Mouse (Mus musculus): Measurements from ENCODE around the gene Hist1h3g. TPM values are rescaled to one million over a fixed set of nuclear protein-coding genes. Genes with fewer than 3 reads are reported as not detected.
"Not testable (repeated sequence)": the region's sequence is repeated elsewhere in the genome, so short reads cannot be mapped to it uniquely, and the experiment has no call there.

The Hist1h3g gene
- polyA plus RNA-seq, 1 experiment = 30.9 TPM

DNA sequence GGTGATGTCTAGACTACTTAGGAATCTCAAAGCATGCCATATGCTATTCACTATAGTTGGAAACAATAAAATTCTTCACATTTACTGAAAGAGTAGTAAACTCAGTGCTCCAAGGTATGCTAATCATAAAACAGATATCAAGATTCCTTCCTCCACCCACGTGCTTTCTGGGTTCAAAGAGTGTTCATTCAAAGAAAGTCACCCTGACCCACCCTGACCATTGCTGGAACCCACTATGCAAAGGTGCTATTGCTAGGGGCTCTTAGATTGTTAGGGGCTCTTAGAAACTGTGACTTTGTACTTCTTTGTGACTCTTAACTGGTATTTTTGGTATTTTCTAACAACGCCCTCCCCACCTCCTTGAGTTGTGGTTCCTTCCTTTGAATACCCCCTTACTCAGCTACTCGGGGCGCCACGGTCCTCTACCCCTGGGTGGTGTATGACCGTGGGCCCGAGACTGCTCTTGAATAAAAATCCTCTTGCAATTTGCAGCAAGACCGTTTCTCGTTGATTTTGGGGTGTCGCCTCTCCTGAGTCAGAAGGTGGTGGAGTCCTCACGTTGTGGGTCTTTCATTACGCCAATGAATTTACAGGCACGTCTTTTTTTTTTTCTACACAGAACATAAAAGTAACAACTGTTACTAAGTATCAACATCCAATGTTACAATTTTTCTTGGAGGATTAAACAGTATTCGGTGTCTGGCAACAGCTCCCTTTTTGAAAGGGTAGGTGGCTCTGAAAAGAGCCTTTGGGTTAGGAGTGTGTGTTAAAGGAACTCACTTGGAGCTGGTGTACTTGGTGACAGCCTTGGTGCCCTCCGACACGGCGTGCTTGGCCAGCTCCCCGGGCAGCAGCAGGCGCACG, 38.0 kb downstream of the Hist1h3g start:
- DNase-seq (ENCODE audit: low read depth, low spot score) = not testable (repeated sequence)
- 8% methylated on average over 20 of the region's 20 CpGs for WGBS

DNA sequence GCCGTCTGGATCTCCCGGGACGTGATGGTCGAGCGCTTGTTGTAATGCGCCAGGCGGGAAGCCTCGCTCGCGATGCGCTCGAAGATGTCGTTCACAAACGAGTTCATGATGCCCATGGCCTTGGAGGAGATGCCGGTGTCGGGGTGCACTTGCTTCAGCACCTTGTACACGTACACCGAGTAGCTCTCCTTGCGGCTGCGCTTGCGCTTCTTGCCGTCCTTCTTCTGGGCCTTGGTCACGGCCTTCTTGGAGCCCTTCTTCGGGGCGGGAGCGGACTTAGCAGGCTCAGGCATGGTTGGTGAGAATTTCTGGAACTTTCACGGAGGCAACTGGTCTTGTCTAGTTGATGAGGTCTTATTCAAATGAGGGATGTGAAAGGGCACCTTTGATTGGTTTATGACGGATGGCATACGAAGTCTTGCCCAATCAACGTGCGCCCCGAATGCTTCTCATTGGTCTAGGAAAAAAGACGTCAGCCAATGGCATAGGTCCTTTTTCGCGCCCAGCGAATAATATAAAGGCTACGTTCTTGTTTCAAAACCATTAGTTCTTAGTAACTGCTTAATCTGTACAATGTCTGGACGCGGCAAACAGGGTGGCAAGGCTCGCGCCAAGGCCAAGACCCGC, 38.8 kb downstream of the Hist1h3g start, which contains the start of the genes Hist1h2bf and Hist1h2ad:
Hist1h2bf (minus strand) TSS at position 299 of the 627 bp plus-strand sequence.
Hist1h2ad (plus strand) TSS at position 484 of the 627 bp plus-strand sequence.
- WGBS = under 1% methylated on average over 42 of the region's 42 CpGs
- peak; percentile 92 for DNase-seq (ENCODE audit: low read depth, low spot score)

DNA sequence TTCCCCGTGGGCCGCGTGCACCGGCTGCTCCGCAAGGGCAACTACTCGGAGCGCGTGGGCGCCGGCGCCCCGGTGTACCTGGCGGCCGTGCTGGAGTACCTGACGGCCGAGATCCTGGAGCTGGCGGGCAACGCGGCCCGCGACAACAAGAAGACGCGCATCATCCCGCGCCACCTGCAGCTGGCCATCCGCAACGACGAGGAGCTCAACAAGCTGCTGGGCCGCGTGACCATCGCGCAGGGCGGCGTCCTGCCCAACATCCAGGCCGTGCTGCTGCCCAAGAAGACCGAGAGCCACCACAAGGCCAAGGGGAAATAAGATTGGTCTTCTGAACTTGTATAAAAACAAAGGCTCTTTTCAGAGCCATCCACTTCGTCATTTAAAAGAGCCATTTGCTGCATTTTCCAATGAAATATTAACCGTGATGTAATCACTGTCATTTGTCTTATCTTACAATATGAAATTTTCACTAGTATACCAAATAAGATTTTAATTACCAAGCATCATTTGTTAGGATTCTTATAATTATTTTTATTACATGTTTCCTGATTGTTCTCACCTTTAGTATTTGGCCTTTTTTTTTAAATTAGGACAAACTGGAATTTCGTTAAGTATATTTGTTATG, 39.4 kb downstream of the Hist1h3g start:
- 1% methylated on average over 14 of the region's 39 CpGs for WGBS
- DNase-seq (ENCODE audit: low read depth, low spot score) = not testable (repeated sequence)

DNA sequence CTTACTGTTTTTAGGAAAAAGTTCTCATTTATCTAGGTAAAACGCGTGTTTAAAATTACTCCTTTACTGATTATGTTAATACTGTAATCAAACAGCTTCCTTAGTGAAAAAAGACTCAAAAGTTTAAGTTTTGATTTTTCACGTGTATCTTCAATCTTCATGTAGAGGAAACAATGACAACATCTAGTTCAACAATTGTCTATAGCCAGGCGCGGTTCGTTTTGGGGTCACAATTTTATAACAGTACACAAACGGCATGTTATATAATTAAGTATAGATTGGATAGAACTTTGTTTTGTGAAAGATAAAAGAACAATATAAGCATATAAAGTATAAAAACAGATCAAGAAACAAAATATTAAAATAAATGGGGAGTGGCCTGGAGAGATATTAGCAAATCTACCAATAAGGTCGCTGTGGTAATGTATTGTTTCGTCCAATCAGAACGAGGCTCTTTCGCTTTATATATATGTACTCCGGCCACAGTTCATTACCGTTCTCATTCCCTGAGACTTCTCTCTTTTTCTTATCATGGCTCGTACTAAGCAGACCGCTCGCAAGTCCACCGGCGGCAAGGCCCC, 40.1 kb downstream of the Hist1h3g start, which contains the start of gene Hist1h3d:
Hist1h3d (plus strand) TSS at position 493 of the 581 bp plus-strand sequence.
- 1% methylated on average over 18 of the region's 18 CpGs for WGBS
- DNase-seq (ENCODE audit: low read depth, low spot score) = no peak

DNA sequence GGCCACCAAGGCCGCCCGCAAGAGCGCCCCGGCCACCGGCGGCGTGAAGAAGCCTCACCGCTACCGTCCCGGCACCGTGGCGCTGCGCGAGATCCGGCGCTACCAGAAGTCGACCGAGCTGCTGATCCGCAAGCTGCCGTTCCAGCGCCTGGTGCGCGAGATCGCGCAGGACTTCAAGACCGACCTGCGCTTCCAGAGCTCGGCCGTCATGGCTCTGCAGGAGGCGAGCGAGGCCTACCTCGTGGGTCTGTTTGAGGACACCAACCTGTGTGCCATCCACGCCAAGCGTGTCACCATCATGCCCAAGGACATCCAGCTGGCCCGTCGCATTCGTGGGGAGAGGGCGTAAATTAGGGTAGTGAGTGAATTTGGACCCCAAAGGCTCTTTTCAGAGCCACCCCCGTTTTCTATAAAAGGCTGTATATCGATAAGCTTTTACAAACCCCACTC, 40.7 kb downstream of the Hist1h3g start:
- WGBS = 4% methylated on average over 13 of the region's 40 CpGs
- not testable (repeated sequence) for DNase-seq (ENCODE audit: low read depth, low spot score)

DNA sequence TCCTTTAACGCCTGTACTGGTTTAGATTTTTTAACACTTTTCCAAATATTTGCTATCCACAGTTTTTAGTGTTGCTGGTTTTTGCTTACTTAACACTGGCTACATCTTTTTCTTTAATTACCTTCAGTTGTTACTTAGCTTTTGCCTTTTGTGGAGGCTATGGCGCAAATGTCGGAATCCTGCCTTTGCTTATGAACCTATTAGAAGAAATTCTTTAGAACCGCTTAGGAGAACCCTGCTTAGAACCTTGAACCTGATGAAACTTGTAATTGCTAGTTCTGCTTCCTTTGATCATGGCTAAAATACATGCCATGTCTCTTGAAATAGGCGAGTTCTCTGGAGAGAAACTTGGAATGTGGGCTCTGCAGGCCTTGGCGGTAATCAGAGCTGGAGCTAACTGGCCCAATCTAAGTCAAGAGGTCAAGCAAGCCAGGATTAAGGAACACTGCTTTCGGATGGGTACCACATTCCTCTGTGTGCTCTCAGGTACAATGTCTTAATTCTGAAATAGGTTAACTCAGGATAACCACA, 41.2 kb downstream of the Hist1h3g start:
- WGBS = 47% methylated on average over 7 of the region's 7 CpGs
- no peak for DNase-seq (ENCODE audit: low read depth, low spot score)

DNA sequence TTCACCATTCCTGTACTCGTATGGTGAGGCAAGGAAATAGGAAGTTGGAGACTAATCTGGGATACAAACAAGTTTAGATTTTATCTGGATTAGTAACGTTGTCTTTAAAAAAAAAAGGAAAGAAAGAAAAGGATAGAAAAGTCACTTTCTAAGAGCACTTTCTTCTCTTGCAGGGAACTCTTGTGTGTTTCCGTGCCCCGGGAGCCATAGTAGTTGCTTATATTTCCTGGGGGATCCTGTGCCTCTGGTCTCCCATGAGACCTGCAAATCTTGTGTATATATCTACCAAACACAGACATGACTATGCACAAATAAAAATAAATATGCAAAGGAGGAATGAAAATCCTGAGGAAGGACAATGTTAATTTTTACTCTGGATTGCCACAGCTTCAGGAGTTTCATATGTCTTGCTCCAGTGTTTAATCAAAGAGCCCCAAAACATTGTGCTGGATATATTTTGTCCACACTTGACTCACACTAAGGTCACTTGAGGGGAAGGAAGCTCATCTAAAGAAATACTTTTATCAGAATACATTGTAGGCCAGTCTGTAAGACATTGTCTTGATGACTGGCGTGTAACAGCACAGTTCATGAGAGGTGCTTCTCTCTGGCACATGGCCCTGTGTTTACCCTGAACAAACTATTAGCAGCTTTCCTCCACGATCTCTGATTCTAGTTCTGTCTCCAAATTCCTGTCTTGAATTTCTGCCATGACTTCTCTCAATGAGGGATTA, 41.9 kb downstream of the Hist1h3g start:
- DNase-seq (ENCODE audit: low read depth, low spot score) = no peak
- 51% methylated on average over 6 of the region's 6 CpGs for WGBS

DNA sequence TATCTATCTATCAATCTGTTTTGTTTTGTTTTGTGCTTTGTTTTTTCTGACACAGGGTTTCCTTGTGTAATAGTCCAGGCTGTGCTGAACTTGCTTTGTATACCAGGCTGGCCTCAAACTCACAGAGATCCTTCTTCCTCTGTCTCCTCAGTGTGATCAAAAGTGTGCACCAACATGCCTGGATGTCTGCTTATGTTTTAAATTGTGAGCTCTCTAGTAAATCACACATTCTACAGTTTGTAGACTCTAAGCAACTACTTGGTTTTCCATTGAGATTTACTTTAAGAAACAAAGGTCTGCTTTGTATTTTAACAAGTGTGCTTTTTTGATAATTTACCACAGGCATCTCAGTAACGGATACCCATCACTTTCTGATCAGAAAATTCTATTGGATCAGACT, 42.6 kb downstream of the Hist1h3g start:
- no peak for DNase-seq (ENCODE audit: low read depth, low spot score)

DNA sequence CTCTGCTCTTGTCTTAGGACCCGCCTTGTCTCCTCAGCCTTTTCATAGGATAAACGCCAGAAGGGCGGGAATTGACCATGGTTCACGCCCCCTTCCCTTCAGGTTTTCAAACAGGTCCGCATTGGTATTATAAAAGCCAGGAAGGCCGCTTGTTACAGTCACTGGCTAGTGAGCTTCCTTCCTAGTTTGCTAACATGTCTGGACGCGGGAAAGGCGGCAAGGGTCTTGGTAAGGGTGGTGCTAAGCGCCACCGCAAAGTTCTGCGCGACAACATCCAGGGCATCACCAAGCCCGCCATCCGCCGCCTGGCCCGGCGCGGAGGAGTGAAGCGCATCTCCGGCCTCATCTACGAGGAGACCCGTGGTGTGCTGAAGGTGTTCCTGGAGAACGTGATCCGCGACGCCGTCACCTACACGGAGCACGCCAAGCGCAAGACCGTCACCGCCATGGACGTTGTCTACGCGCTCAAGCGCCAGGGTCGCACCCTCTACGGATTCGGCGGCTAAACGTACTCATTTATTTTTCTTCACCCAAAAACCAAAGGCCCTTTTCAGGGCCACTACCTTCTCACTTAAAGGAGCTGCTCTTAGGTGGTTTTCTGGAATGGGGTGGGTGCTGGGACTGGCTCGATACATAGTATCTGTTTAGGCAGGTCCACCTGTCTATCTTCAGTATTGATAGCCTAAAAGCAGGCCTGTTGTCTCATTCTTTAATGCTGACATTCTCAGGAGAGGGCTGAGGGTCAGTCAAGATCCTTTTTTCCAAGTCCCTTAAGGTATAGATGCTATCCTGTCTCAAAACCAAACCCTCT, 46.4 kb downstream of the Hist1h3g start, which contains the start of gene Hist1h4d:
Hist1h4d (plus strand) TSS at position 191 of the 811 bp plus-strand sequence.
- under 1% methylated on average over 43 of the region's 43 CpGs for WGBS

More for the DNA sequence above, 42.6 kb downstream of the Hist1h3g start:
- 91% methylated on average over 1 of the region's 1 CpGs for WGBS

DNA sequence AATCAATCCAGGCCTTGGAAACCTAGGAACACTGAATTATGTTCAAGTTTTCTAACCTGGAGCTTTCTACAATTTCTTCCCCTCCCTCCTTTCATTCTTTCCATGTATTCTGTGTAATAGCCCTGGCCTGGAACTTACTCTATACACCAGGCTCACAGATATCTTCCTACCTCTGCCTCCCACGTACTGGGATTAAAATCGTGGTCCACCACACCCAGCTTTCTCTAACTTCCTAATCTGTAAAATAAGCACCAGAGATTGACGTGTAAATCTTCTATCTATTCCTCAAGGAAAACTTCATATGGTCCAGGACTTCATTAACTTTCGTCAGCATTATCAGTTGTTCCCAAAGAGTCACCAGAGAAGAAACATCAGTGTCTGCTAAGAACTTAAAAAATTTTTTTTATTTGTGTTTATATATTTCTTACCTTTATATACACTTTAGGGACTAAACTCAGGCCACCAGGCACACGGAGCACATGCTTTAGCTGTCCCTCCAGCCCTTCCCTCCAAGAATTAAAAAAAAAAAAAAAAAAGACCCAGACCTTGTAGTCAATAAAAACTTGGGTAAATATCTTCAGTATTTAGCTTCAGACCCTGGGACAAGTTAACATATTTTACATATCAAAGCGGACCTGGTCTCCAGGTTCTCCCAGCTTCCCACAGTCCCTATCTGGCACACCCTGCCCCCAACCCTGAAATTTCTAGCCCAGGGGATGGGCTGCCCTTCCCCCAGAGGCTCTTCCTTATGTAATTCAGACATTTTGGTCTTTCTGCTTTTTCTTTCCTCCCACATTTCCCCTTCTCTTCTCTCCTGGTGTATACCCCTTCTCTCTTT, 47.2 kb downstream of the Hist1h3g start:
- 20% methylated on average over 6 of the region's 6 CpGs for WGBS
- DNase-seq (ENCODE audit: low read depth, low spot score) = no peak

More for the DNA sequence above, 46.4 kb downstream of the Hist1h3g start, which contains the start of gene Hist1h4d:
- DNase-seq (ENCODE audit: low read depth, low spot score) = peak; percentile 96

DNA sequence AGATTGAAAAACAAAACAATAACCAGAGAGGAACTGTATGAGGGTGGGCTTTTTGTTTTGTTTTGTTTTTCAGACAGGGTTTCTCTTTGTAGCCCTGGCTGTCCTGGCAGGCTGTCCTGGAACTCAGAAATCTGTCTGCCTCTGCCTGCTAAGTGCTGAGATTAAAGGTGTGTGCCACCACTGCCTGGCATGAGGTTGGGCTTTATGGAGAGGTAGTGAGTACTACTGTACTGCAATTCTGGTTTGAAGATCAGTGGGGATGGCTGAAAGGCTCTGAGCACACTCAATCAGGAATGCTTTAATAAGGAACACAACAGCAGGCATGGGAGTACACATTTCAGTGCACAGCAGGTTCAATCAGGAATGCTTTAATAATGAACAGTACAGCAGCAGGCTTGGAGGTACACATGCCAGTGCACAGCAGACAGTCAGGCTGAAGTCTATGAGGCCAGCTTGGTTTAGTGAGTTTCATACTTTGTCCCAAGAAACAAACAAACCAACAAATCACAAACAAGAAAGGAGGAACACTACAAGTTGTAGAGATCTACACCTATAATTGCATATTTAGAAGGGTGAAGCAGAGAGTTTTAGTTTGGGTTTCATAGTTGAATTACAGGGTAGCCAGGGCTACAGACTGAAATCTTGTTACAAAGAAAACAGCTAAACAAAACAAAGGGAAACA, 48.3 kb downstream of the Hist1h3g start:
- no peak for DNase-seq (ENCODE audit: low read depth, low spot score)

DNA sequence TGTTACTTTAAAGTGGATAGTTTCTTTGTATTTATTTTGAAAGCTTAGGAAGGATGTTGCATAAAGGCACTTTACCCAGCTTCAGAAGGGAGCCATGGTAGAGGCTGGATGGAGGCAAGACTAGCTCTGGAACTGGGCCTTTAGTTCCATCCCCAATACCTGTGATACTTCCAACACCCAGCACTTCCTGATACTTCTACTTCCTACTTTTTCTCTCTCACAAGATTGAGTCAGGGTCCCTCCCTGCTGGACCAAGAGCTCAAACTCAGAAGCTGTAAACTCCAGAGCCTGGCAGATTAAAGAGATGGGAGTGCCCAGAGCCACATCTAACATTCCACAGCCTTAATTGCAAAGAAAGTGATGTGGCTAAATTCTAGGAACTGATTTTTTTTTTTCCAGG, 49.1 kb downstream of the Hist1h3g start:
- DNase-seq (ENCODE audit: low read depth, low spot score) = no peak

DNA sequence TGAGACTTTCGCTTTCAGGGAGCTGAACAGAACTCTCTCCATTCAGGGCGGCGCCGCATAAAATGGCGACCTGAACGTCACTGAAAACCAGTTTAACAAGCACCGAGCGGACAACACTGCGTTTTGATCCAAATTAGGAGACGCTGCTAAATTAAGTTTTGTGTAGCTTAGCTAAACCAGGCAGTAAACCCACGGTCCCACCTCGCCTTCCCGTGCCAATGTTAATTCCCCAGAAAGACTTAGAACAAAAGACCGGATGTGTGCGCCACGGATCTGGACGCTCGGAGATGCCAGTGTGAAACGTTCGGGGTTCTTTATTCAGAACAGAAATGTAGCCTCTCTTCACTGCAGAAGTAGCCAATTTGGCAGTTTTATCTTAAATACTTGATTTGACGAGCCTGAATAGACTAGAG, 49.8 kb downstream of the Hist1h3g start:
- under 1% methylated on average over 21 of the region's 21 CpGs for WGBS
- DNase-seq (ENCODE audit: low read depth, low spot score) = no peak

Measured in large intestine, adult 2 months (tissue).